Mouse (Mus musculus) liver, embryonic 14.5 days (tissue): Measurements from ENCODE around the gene Mcfd2.

Source experiments
- CTCF ChIP-seq: IDR thresholded peaks from 2 replicates; pipeline ENCODE4 v1.5.1; 2016; ENCODE audit warnings: antibody characterized with exemption, low read depth, control low read depth
- EP300 ChIP-seq: IDR thresholded peaks from 2 replicates; pipeline ENCODE4 v1.6.1; 2016; ENCODE audit warnings: antibody characterized with exemption, low read depth

GRCm38 (mm10) chr17:87236725-87237650, 28.7 kb downstream of the Mcfd2 start:
- TF ChIP-seq CTCF = no peak
- no peak for TF ChIP-seq EP300
